Mouse (Mus musculus) bone marrow, adult 2 months (tissue): ENCODE measurements around the gene Sdhaf4.

Experiments
- CTCF ChIP-seq: fragments of 200-500 bp; IDR thresholded peaks from 2 replicates; pipeline ENCODE4 v1.5.1; 2011; ENCODE audit warnings: low read length, control low read depth; ENCODE audit not compliant: control insufficient read depth, insufficient read depth
- POLR2A ChIP-seq: fragments of 200-500 bp; IDR thresholded peaks from 2 replicates; pipeline ENCODE4 v1.6.1; 2011; ENCODE audit warnings: low read depth, mild to moderate bottlenecking, control low read depth, low read length, borderline replicate concordance; ENCODE audit not compliant: control insufficient read depth

DNA sequence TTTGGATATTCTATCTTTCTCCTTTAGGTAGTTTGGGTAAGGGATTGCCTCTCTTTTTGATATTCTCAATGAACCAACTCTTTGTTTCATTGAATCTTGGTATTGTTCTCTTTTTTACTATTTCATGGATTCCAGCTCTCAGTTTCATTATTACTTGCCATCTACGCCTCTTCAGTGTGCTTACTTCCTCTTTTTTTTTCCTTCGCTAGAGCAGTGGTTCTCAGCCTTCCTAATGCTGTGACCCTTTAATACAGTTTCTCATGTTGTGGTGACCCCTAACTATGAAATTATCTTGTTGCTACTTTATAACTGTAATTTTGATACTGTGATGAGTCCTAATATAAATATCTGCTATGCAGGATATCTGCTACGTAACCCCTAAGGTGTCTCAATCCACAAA is 22.3 kb downstream of the Sdhaf4 start:
- TF ChIP-seq CTCF: no peak
- no peak for TF ChIP-seq POLR2A
